Mouse (Mus musculus): ENCODE data around the gene Tomm6. TPM values are rescaled to one million over a fixed set of nuclear protein-coding genes. Genes with fewer than 3 reads are reported as not detected.

Tomm6 gene
- 100 to 1,000 TPM; 148 to 154 TPM for total RNA-seq (2023)

DNA sequence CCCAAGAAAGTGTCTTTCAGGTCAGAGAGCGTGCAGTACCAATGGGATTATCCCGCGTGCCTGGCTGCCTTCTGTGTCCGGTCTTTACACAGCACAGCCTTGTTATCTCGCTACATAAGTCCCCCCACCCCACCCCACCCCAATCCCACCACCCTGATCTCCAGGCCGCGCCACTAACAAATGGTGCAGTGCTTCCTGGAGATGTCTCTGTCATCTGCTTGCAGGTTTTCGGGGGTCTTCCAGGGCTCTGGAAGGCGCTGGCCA lies at the start of gene Tomm6:
Gene Tomm6, minus strand, starts transcription at position 43 of the 264 bp plus-strand sequence.

DNA sequence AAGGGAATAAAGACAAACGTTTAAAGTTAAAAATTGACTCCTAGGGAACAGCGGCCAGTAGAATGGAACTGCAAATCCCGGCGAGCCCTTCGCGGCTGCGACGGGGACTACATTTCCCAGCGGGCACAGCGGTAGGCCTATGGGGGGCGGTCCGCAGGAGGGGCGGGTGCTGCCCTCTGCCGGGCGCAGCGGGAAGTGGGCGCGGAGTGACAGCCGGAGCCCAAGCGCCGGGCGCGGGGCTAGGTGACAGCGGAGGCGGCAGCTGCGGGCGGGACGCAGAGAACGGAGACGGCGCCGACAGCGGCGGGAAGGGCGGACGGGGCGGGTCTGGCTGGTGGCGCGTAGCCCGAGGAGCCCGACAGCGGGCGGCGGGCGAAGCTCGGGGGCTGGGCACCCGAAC lies 48.7 kb upstream of the Tomm6 start, which contains the start of gene Tfeb:
Gene Tfeb, plus strand, starts transcription at position 175 of the 400 bp plus-strand sequence.

DNA sequence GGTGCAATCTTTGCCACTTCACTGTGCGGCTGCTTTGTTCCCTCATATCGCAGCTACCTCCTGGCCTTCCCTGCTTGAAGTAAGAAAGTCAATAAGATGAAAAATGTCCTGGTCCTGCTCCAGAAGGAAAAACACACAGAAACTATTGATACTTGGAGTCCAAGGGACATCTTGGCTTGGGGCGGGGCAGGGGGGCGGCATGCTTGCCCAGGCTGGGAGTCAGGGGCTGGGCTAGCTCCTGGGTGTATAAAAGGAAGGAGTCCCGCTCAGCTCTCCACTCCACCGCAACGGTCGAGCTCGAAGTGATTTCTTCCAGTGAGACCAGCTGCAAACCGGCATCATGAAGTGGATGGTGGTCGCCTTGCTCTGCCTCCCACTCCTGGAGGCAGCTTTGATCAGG lies 38.4 kb upstream of the Tomm6 start, which contains the start of gene Pgc:
Gene Pgc, plus strand, starts transcription at position 277 of the 400 bp plus-strand sequence.

DNA sequence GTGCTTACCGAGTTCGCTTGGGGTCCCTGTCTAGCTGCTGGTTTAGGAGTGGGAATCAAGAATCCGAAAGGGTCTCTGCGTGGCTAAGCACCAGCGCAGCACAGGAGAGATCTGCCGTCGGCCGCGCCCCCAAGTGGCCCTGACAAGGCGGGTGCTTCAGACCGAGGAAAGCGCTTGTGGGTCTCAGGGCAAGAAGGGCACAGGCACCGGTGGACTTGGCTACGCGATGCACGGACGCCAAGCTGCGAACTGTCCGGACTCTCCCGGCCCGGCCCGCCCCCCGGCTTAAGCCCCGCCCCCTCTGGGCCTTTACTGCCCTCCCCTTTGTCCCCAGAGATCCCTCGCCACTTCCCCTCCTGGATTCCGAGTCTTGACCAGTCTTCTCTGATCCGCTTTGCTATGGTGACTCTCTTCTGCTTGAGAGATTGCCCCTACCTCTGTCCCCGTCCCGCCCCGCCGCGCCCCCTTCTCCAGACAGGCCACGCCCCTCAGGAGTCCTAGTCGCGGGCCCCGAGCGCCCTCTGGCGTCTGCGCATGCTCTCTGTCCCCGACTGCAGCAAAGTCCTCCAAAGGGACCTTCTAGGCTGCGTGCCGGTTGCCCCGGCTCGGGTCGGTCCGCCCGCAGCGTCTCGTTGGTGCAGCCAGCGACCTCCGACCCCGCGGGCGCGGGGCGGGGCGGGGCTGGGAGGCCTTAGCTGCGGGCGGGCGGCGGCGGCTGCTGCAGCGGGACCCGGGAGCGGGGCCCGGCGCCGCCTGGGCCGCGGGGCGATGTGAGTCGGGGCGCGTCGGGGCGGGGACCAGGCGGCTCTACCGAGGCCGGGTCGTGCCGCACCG lies 6.5 kb upstream of the Tomm6 start, which contains the start of gene Prickle4:
Gene Prickle4, minus strand, starts transcription at position 234 of the 834 bp plus-strand sequence.

DNA sequence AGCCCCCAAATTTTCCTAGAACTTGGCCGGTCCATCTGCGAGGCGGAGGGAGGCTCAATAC lies 6.1 kb upstream of the Tomm6 start, which contains the start of gene Gm21981:
Gene Gm21981, minus strand, starts transcription at position 14 of the 61 bp plus-strand sequence.

DNA sequence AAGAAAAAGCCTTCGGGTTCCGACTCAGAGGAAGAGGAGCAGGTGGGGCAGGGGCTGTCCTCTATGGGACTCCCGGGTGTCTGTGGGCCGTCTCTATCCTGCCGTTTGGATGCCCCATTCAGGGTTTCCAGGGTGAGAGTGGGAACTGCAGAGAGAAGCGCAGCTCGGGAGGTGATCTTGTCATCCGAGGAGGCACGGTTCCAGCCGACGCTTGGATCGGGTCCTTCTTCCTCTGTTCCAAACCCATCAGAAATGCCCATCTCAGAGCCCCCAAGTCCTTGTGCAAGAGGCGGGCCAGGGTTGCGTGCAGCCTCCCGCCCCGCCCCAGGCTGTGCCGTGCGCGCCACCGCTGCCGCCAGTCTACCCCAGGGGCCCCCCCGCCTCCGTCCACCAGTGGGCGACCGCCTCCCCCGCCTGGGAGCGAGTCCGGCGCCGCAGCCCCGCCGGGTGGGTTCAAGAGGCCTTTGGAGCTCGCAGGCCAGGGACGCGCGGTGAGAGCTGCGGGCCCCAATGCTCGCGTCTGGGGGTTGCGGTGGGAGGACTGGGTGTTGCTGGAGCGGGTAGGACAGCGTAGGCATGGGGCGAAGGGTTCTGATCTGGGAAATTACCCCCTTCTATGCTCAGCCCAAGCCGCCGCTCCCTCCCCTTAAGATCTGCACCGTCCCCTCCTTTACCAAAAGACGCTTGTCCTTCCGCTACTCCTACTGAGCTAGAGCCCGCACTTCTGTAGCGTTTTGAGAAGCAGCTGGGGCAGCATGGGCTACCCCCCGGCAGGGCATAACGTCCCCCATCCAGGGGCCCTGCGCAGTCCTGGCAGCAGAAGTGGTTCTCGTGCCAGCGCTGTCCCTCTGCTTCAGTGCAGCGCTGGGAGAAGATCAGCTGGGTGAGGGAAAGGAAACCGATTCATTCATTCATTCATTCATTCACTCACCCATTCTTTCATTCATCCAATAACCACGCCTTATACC lies 706 bp upstream of the Tomm6 start, which contains the start of gene Frs3:
Gene Frs3, plus strand, starts transcription at position 423 of the 968 bp plus-strand sequence.

Other genes starting within 250 kb of the Tomm6 start
- gene Taf8, start 186.1 kb downstream of the Tomm6 start, total RNA-seq (2023) = 10 to 100 TPM; 61.4 to 65.7 TPM
- gene Ccnd3, start 183.3 kb downstream of the Tomm6 start, total RNA-seq (2023) = 100 to 1,000 TPM; 151 to 249 TPM
- 10 to 100 TPM; 11.5 to 12.2 TPM for gene Bysl, start 76.9 kb downstream of the Tomm6 start, total RNA-seq (2023)
- 10 to 100 TPM; 53.3 to 77.0 TPM for gene Med20, start 76.8 kb downstream of the Tomm6 start, total RNA-seq (2023)
- 1 to 10 TPM; 2.4 to 3.5 TPM for gene Gm20517, start 76.8 kb downstream of the Tomm6 start, total RNA-seq (2023)
- gene Usp49, start 57.7 kb downstream of the Tomm6 start, total RNA-seq (2023) = 1 to 10 TPM; 5.7 to 6.7 TPM
- 1 to 10 TPM; 4.2 to 5.4 TPM for gene Frs3, start 644 bp upstream of the Tomm6 start, total RNA-seq (2023)
- gene Gm21981, start 6.1 kb upstream of the Tomm6 start, total RNA-seq (2023) = not detected
- not detected for gene Prickle4, start 6.3 kb upstream of the Tomm6 start, total RNA-seq (2023)
- gene Pgc, start 38.5 kb upstream of the Tomm6 start, total RNA-seq (2023) = not detected
- gene Tfeb, start 48.6 kb upstream of the Tomm6 start, total RNA-seq (2023) = 100 to 1,000 TPM; 172 to 178 TPM
- gene Mdfi, start 146.3 kb upstream of the Tomm6 start, total RNA-seq (2023) = not detected
- 100 to 1,000 TPM in 1 of 2 experiments, 10 to 100 TPM in 1; 94.3 to 103 TPM for gene Foxp4, start 236.3 kb upstream of the Tomm6 start, total RNA-seq (2023)

Data from B cell, adult 67 days (primary cell).